Mouse (Mus musculus) forebrain, embryonic 13.5 days (tissue): ENCODE results near the gene Ces1c. TPM values are rescaled to one million over a fixed set of nuclear protein-coding genes. Genes with fewer than 3 reads are reported as not detected.

ENCODE experiments used
- ATAC-seq: fragments of 200-750 bp; cut with Nextera tagmentation; 2 replicates; pipeline ENCODE4 v1.8.0; 2017
- H3K27ac ChIP-seq: fragments of 300-500 bp; sonication (generic); 2 replicates; pipeline ENCODE4 v1.5.1; 2015; ENCODE audit warnings: inconsistent platforms, mild to moderate bottlenecking, moderate library complexity
- H3K27me3 ChIP-seq: fragments of 300-500 bp; sonication (generic); 2 replicates; pipeline ENCODE4 v1.6.1; 2015; ENCODE audit warnings: mild to moderate bottlenecking, inconsistent platforms
- H3K36me3 ChIP-seq: fragments of 300-500 bp; sonication (generic); 2 replicates; pipeline ENCODE4 v1.6.1; 2015; ENCODE audit warnings: mild to moderate bottlenecking, inconsistent platforms; ENCODE audit not compliant: poor library complexity, severe bottlenecking
- H3K4me1 ChIP-seq: fragments of 300-500 bp; sonication (generic); 2 replicates; pipeline ENCODE4 v1.6.1; 2015; ENCODE audit warnings: inconsistent platforms
- H3K4me2 ChIP-seq: fragments of 300-500 bp; sonication (generic); 2 replicates; pipeline ENCODE4 v1.6.1; 2015; ENCODE audit warnings: inconsistent platforms, mild to moderate bottlenecking, moderate library complexity
- H3K4me3 ChIP-seq: fragments of 300-500 bp; sonication (generic); 2 replicates; pipeline ENCODE4 v1.5.1; 2015; ENCODE audit warnings: mild to moderate bottlenecking, inconsistent platforms
- H3K9ac ChIP-seq: fragments of 300-500 bp; sonication (generic); 2 replicates; pipeline ENCODE4 v1.6.1; 2015; ENCODE audit warnings: mild to moderate bottlenecking, inconsistent platforms
- H3K9me3 ChIP-seq: fragments of 300-500 bp; sonication (generic); replicated peaks from 2 replicates; pipeline ENCODE4 v1.6.1; 2016; ENCODE audit warnings: inconsistent platforms
- WGBS: fragments of 180-500 bp; shearing (Covaris S2); methylation state at CpG from one replicate; pipeline ENCODE4 v1.1.7; 2015; 5-methylcytosine and 5-hydroxymethylcytosine counted together
- polyA plus RNA-seq: library from polyadenylated mRNA; unstranded; fragments of >200 nt; fragmentation: Nextera tagmentation; extraction: Ambion mirVana; gene quantifications from 2 replicates; pipeline ENCODE4 v1.2.1, GENCODE M21; 2015

Gene Ces1c
- not detected in 2 replicates for polyA plus RNA-seq

GRCm38 (mm10) chr8:93131233-93131980 lies at the start of gene Ces1c:
TSS of gene Ces1c (minus strand) at chr8:93131283.
- no peaks in the 10 kb centered on the region for H3K27me3 ChIP-seq
- no peak within 1 kb of the TSS for H3K9ac ChIP-seq
- H3K9me3 ChIP-seq: no peaks in the 10 kb centered on the region
- no peak for ATAC-seq
- no peak within 1 kb of the TSS for H3K27ac ChIP-seq
- 85% methylated on average over 3 of the region's 3 CpGs for WGBS
- no peak within 1 kb of the TSS for H3K4me3 ChIP-seq
- H3K4me1 ChIP-seq: no peaks in the 10 kb centered on the region
- no peaks in the 10 kb centered on the region for H3K36me3 ChIP-seq
- no peak within 1 kb of the TSS for H3K4me2 ChIP-seq

GRCm38 (mm10) chr8:93180581-93181129 lies 49.6 kb upstream of the Ces1c start:
- peaks cover 5% of the 10 kb centered on the region; the same call in 1 of the 2 replicates for H3K4me1 ChIP-seq
- no peaks in the 10 kb centered on the region for H3K27me3 ChIP-seq
- H3K27ac ChIP-seq: no peak overlapping the region
- no peak for ATAC-seq
- no peaks in the 10 kb centered on the region for H3K9me3 ChIP-seq
- no peak overlapping the region for H3K4me3 ChIP-seq
- H3K36me3 ChIP-seq: no peaks in the 10 kb centered on the region
- H3K9ac ChIP-seq: no peak overlapping the region
- H3K4me2 ChIP-seq: no peak overlapping the region
- WGBS: 92% methylated on average over 4 of the region's 4 CpGs

GRCm38 (mm10) chr8:93176593-93176992 lies 45.5 kb upstream of the Ces1c start:
- no peak for ATAC-seq
- H3K9me3 ChIP-seq: no peaks in the 10 kb centered on the region
- 54% methylated on average over 1 of the region's 1 CpGs for WGBS

GRCm38 (mm10) chr8:93174554-93174953 lies 43.5 kb upstream of the Ces1c start:
- Histone ChIP-seq H3K9me3 (no peaks in the 10 kb centered on the region), H3K27ac (no peak overlapping the region), H3K36me3 (no peaks in the 10 kb centered on the region), H3K4me2 (no peak overlapping the region), H3K4me1 (peaks cover 5% of the 10 kb centered on the region; the same call in 1 of the 2 replicates), H3K27me3 (no peaks in the 10 kb centered on the region), H3K4me3 (no peak overlapping the region), H3K9ac (no peak overlapping the region)
- WGBS: 90% methylated on average over 2 of the region's 2 CpGs
- no peak for ATAC-seq

More at GRCm38 (mm10) chr8:93176593-93176992, 45.5 kb upstream of the Ces1c start:
- Histone ChIP-seq H3K27ac (no peak overlapping the region), H3K27me3 (no peaks in the 10 kb centered on the region), H3K4me1 (peaks cover 5% of the 10 kb centered on the region; the same call in 1 of the 2 replicates), H3K36me3 (no peaks in the 10 kb centered on the region), H3K4me3 (no peak overlapping the region), H3K4me2 (no peak overlapping the region), H3K9ac (no peak overlapping the region)

- WGBS: 61% methylated on average over 1 of the region's 1 CpGs
- H3K27ac ChIP-seq: no peak overlapping the region
- no peak overlapping the region for H3K9ac ChIP-seq
These were observed 40.9 kb upstream of the Ces1c start for GRCm38 (mm10) chr8:93171846-93172590.

GRCm38 (mm10) chr8:93163363-93163762 lies 32.3 kb upstream of the Ces1c start:
- H3K27me3 ChIP-seq: no peaks in the 10 kb centered on the region
- H3K27ac ChIP-seq: no peak overlapping the region
- H3K36me3 ChIP-seq: no peaks in the 10 kb centered on the region
- H3K4me3 ChIP-seq: no peak overlapping the region
- no peaks in the 10 kb centered on the region for H3K9me3 ChIP-seq
- H3K9ac ChIP-seq: no peak overlapping the region
- no peaks in the 10 kb centered on the region for H3K4me1 ChIP-seq
- WGBS: 94% methylated on average over 1 of the region's 1 CpGs
- ATAC-seq: no peak
- no peak overlapping the region for H3K4me2 ChIP-seq

More at GRCm38 (mm10) chr8:93171846-93172590, 40.9 kb upstream of the Ces1c start:
- H3K27me3 ChIP-seq: no peaks in the 10 kb centered on the region
- no peak overlapping the region for H3K4me3 ChIP-seq
- H3K36me3 ChIP-seq: no peaks in the 10 kb centered on the region
- H3K4me2 ChIP-seq: no peak overlapping the region
- H3K9me3 ChIP-seq: no peaks in the 10 kb centered on the region
- no peak for ATAC-seq
- H3K4me1 ChIP-seq: peaks cover 5% of the 10 kb centered on the region; the same call in 1 of the 2 replicates

- WGBS: 90% methylated on average over 1 of the region's 1 CpGs
- Histone ChIP-seq H3K27me3 (no peaks in the 10 kb centered on the region), H3K4me3 (no peak overlapping the region), H3K36me3 (no peaks in the 10 kb centered on the region), H3K9me3 (no peaks in the 10 kb centered on the region), H3K9ac (no peak overlapping the region), H3K4me2 (no peak overlapping the region), H3K27ac (no peak overlapping the region), H3K4me1 (no peaks in the 10 kb centered on the region)
- ATAC-seq: no peak
These were observed 20.3 kb upstream of the Ces1c start for GRCm38 (mm10) chr8:93151401-93151800.

- no peaks in the 10 kb centered on the region for H3K36me3 ChIP-seq
- H3K9ac ChIP-seq: no peak overlapping the region
- H3K27me3 ChIP-seq: no peaks in the 10 kb centered on the region
- H3K4me3 ChIP-seq: no peak overlapping the region
- no peaks in the 10 kb centered on the region for H3K4me1 ChIP-seq
- H3K27ac ChIP-seq: no peak overlapping the region
- H3K4me2 ChIP-seq: no peak overlapping the region
- no peak for ATAC-seq
- no peaks in the 10 kb centered on the region for H3K9me3 ChIP-seq
These were observed 16.2 kb upstream of the Ces1c start for GRCm38 (mm10) chr8:93147331-93147730.

GRCm38 (mm10) chr8:93140696-93141095 lies 9.6 kb upstream of the Ces1c start:
- H3K4me1 ChIP-seq: no peaks in the 10 kb centered on the region
- H3K27ac ChIP-seq: no peak overlapping the region
- H3K4me2 ChIP-seq: no peak overlapping the region
- H3K9ac ChIP-seq: no peak overlapping the region
- no peaks in the 10 kb centered on the region for H3K36me3 ChIP-seq
- WGBS: 51% methylated on average over 1 of the region's 1 CpGs
- H3K27me3 ChIP-seq: no peaks in the 10 kb centered on the region
- no peak for ATAC-seq
- H3K4me3 ChIP-seq: no peak overlapping the region
- no peaks in the 10 kb centered on the region for H3K9me3 ChIP-seq

GRCm38 (mm10) chr8:93132196-93132595 lies 1.1 kb upstream of the Ces1c start:
- ATAC-seq: no peak
- Histone ChIP-seq H3K4me3 (no peak overlapping the region), H3K4me2 (no peak overlapping the region), H3K9me3 (no peaks in the 10 kb centered on the region), H3K27ac (no peak overlapping the region), H3K27me3 (no peaks in the 10 kb centered on the region), H3K4me1 (no peaks in the 10 kb centered on the region), H3K36me3 (no peaks in the 10 kb centered on the region), H3K9ac (no peak overlapping the region)
- 91% methylated on average over 2 of the region's 2 CpGs for whole genome bisulfite sequencing

GRCm38 (mm10) chr8:93126476-93126875 lies 4.6 kb downstream of the Ces1c start:
- H3K4me3 ChIP-seq: no peak overlapping the region
- H3K36me3 ChIP-seq: no peaks in the 10 kb centered on the region
- no peaks in the 10 kb centered on the region for H3K27me3 ChIP-seq
- H3K27ac ChIP-seq: no peak overlapping the region
- H3K9ac ChIP-seq: no peak overlapping the region
- H3K4me2 ChIP-seq: no peak overlapping the region
- H3K9me3 ChIP-seq: no peaks in the 10 kb centered on the region
- ATAC-seq: no peak
- 90% methylated on average over 2 of the region's 2 CpGs for WGBS
- no peaks in the 10 kb centered on the region for H3K4me1 ChIP-seq

GRCm38 (mm10) chr8:93122005-93122404 lies 9.1 kb downstream of the Ces1c start:
- Histone ChIP-seq H3K9me3 (no peaks in the 10 kb centered on the region), H3K4me1 (no peaks in the 10 kb centered on the region), H3K27me3 (no peaks in the 10 kb centered on the region), H3K27ac (no peak overlapping the region), H3K4me2 (no peak overlapping the region), H3K4me3 (no peak overlapping the region), H3K9ac (no peak overlapping the region), H3K36me3 (no peaks in the 10 kb centered on the region)
- WGBS: 93% methylated on average over 1 of the region's 1 CpGs
- no peak for ATAC-seq
